Mouse (Mus musculus) CH12.LX (cell line): Measurements from ENCODE around the gene Ms4a8a.

ENCODE experiments used
- CTCF ChIP-seq, 2 experiments: IDR thresholded peaks in 1 of 2; conservative IDR thresholded peaks in 1 of 2; 2 replicates each; pipeline ENCODE4 v1.5.1; 2011 to 2012; ENCODE audit warnings: low read depth in 2 of 2, low read length in 2 of 2, improper control_type of control experiment in 1 of 2, inconsistent platforms in 1 of 2, mild to moderate bottlenecking in 1 of 2, moderate library complexity in 1 of 2
- EP300 ChIP-seq: IDR thresholded peaks from 2 replicates; pipeline ENCODE4 v1.6.1; 2011; ENCODE audit warnings: low read length, improper control_type of control experiment
- GABPA ChIP-seq: IDR thresholded peaks from 2 replicates; pipeline ENCODE4 v1.6.1; 2012; ENCODE audit warnings: low read depth, low read length, improper control_type of control experiment, inconsistent platforms; ENCODE audit not compliant: insufficient replicate concordance
- HCFC1 ChIP-seq: IDR thresholded peaks from 2 replicates; pipeline ENCODE4 v1.6.1; 2012; ENCODE audit warnings: low read depth, mild to moderate bottlenecking, inconsistent platforms, low read length, improper control_type of control experiment
- JUND ChIP-seq: conservative IDR thresholded peaks from 2 replicates; pipeline ENCODE4 v1.6.1; 2011; ENCODE audit warnings: low read depth, low read length, improper control_type of control experiment
- MAFK ChIP-seq: IDR thresholded peaks from 2 replicates; pipeline ENCODE4 v1.6.1; 2011; ENCODE audit warnings: low read length, improper control_type of control experiment; ENCODE audit not compliant: insufficient replicate concordance
- NRF1 ChIP-seq: IDR thresholded peaks from 2 replicates; pipeline ENCODE4 v1.6.1; 2014; ENCODE audit warnings: low read depth, mild to moderate bottlenecking, inconsistent platforms, low read length, improper control_type of control experiment, moderate library complexity
- POLR2A ChIP-seq: IDR thresholded peaks from 2 replicates; pipeline ENCODE4 v1.6.1; 2011; ENCODE audit warnings: low read depth, mild to moderate bottlenecking, improper control_type of control experiment, low read length
- RAD21 ChIP-seq: IDR thresholded peaks from 2 replicates; pipeline ENCODE4 v1.6.1; 2011; ENCODE audit warnings: low read depth, mild to moderate bottlenecking, low read length, improper control_type of control experiment, moderate library complexity
- TCF12 ChIP-seq: IDR thresholded peaks from 2 replicates; pipeline ENCODE4 v1.6.1; 2014; ENCODE audit warnings: low read depth, mild to moderate bottlenecking, inconsistent platforms, low read length, improper control_type of control experiment

DNA sequence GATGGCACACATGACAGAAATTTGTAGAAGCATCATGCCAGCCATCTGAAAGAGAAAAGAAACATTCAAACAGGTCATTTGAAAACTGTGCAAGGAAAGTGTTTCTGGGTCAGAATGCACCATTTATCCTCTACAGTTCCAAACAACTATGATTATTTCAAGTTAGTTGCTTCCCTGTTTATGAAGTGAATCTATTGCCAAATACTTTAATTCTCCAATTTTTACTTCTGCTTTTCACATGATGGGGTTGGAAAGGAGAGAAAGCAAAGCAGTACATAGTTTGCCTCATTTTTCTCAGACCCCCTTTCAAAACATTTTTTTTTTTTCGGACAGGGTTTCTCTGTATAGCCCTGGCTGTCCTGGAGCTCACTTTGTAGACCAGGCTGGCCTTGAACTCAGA is 21.0 kb upstream of the Ms4a8a start:
- TF ChIP-seq EP300 (no peak), RAD21 (no peak), CTCF (conservative IDR thresholded peaks at IDR 0.05 in 1 of 2, IDR thresholded peaks at IDR 0.05 in 1 of 2; ENCODE audit: low read depth in 2 of 2, low read length in 2 of 2) (no peak), TCF12 (no peak), JUND (no peak), NRF1 (no peak), MAFK (no peak), POLR2A (no peak), GABPA (no peak), HCFC1 (no peak)
